Mouse (Mus musculus) hindbrain, embryonic 10.5 days (tissue): ENCODE results near the gene Tek. TPM values are rescaled to one million over a fixed set of nuclear protein-coding genes. Genes with fewer than 3 reads are reported as not detected.

ENCODE experiments used
- DNase-seq: peaks from one replicate; pipeline ENCODE4 v3.0.0-alpha.2; 2017; ENCODE audit warnings: low spot score
- H3K27ac ChIP-seq: fragments of 300-500 bp; sonication (generic); 2 replicates; pipeline ENCODE4 v1.5.1; 2016; ENCODE audit warnings: mild to moderate bottlenecking, moderate library complexity
- H3K27me3 ChIP-seq: fragments of 300-500 bp; sonication (generic); 2 replicates; pipeline ENCODE4 v1.6.1; 2016; ENCODE audit warnings: mild to moderate bottlenecking; ENCODE audit not compliant: poor library complexity, insufficient read depth, severe bottlenecking
- H3K36me3 ChIP-seq: fragments of 300-500 bp; sonication (generic); 2 replicates; pipeline ENCODE4 v1.6.1; 2016; ENCODE audit warnings: mild to moderate bottlenecking, moderate library complexity
- H3K4me1 ChIP-seq: fragments of 300-500 bp; sonication (generic); replicated peaks from 2 replicates; pipeline ENCODE4 v1.6.1; 2016; ENCODE audit warnings: mild to moderate bottlenecking
- H3K4me3 ChIP-seq: fragments of 300-500 bp; sonication (generic); 2 replicates; pipeline ENCODE4 v1.5.1; 2016; ENCODE audit warnings: mild to moderate bottlenecking, moderate library complexity
- H3K9me3 ChIP-seq: fragments of 300-500 bp; sonication (generic); 2 replicates; pipeline ENCODE4 v1.6.1; 2016; ENCODE audit warnings: mild to moderate bottlenecking, moderate library complexity
- WGBS: fragments of 180-500 bp; shearing (Covaris S2); methylation state at CpG from one replicate; pipeline ENCODE4 v1.1.7; 2016; 5-methylcytosine and 5-hydroxymethylcytosine counted together
- polyA plus RNA-seq: library from polyadenylated mRNA; unstranded; fragments of >200 nt; fragmentation: Nextera tagmentation; extraction: Ambion mirVana; gene quantifications from 2 replicates; pipeline ENCODE4 v1.2.1, GENCODE M21; 2016

The Tek gene
- polyA plus RNA-seq, 1 experiment from 2014 or later, result 8.8 TPM

GRCm38 (mm10) chr4:94837061-94837460 lies 98.0 kb downstream of the Tek start:
- no peak for DNase-seq
- 77% methylated on average over 7 of the region's 7 CpGs for WGBS
- H3K9me3 ChIP-seq, result no peaks in the 10 kb centered on the region

DNA sequence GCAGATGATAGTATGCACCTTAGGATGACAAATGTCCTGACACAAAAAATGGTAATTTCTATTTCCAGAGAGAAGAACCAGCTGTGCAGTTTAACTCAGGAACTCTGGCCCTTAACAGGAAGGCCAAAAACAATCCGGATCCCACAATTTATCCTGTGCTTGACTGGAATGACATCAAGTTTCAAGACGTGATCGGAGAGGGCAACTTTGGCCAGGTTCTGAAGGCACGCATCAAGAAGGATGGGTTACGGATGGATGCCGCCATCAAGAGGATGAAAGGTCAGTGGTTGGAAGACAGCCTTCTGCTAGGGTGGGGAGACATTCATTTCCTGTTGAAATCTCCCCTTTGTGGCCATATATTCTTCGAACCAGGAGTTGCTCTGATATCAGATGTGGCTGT lies 114.2 kb downstream of the Tek start:
- no peak for DNase-seq

More at GRCm38 (mm10) chr4:94837061-94837460, 98.0 kb downstream of the Tek start:
- Histone ChIP-seq H3K4me3 (no peak overlapping the region), H3K36me3 (no peaks in the 10 kb centered on the region), H3K4me1 (no peaks in the 10 kb centered on the region), H3K27ac (no peak overlapping the region), H3K27me3 (no peaks in the 10 kb centered on the region)

DNA sequence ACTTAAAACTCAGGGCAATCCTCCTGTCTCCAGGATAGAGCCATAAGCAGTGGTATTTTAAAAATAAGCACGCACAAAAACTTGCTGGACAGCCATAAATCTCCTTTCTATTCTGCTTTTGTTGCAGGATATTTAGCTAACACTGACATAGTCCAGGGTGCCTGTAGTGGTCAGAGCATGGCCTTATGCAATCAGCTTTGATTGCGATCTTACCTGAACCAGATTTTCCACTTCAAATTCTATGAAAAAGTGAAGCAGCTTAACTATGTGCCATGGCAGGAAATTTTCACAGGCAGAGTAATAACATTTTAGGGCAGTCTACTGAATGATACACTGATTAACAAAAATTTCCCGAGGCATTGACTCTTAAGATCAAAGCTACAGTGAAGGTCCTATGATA lies 115.2 kb downstream of the Tek start:
- H3K9me3 ChIP-seq, result no peaks in the 10 kb centered on the region
- DNase-seq, result no peak
- H3K4me1 ChIP-seq, result no peaks in the 10 kb centered on the region
- 94% methylated on average over 3 of the region's 3 CpGs for WGBS
- H3K36me3 ChIP-seq, result no peaks in the 10 kb centered on the region
- H3K27me3 ChIP-seq, result no peaks in the 10 kb centered on the region
- no peak overlapping the region for H3K4me3 ChIP-seq
- H3K27ac ChIP-seq, result no peak overlapping the region

More for the DNA sequence above, 114.2 kb downstream of the Tek start:
- no peak overlapping the region for H3K27ac ChIP-seq
- H3K36me3 ChIP-seq, result no peaks in the 10 kb centered on the region
- WGBS, result 94% methylated on average over 7 of the region's 7 CpGs
- H3K27me3 ChIP-seq, result no peaks in the 10 kb centered on the region
- no peaks in the 10 kb centered on the region for H3K4me1 ChIP-seq
- H3K4me3 ChIP-seq, result no peak overlapping the region
- H3K9me3 ChIP-seq, result no peaks in the 10 kb centered on the region

DNA sequence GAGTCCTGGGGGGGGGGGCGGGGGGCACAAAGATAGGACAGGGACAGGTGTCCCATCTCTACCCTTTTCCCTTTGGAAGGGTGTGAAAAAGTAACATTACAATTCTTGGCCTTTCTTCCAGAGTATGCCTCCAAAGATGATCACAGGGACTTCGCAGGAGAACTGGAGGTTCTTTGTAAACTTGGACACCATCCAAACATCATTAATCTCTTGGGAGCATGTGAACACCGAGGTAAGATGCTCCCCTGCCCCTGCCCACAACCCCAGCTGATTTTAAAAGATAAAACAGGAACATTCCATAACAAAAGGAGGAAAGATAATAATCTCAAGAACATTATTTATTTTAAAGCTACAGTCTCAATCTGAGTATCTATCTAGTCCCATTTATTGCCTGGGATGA lies 116.1 kb downstream of the Tek start:
- no peaks in the 10 kb centered on the region for H3K9me3 ChIP-seq
- H3K4me3 ChIP-seq, result no peak overlapping the region
- H3K36me3 ChIP-seq, result no peaks in the 10 kb centered on the region
- WGBS, result 86% methylated on average over 3 of the region's 3 CpGs
- DNase-seq, result no peak
- H3K4me1 ChIP-seq, result no peaks in the 10 kb centered on the region
- no peak overlapping the region for H3K27ac ChIP-seq
- H3K27me3 ChIP-seq, result no peaks in the 10 kb centered on the region

- no peaks in the 10 kb centered on the region for H3K4me1 ChIP-seq
- no peaks in the 10 kb centered on the region for H3K9me3 ChIP-seq
- 38% methylated on average over 2 of the region's 2 CpGs for WGBS
- H3K36me3 ChIP-seq, result no peaks in the 10 kb centered on the region
- H3K4me3 ChIP-seq, result no peak overlapping the region
- H3K27me3 ChIP-seq, result no peaks in the 10 kb centered on the region
- no peak overlapping the region for H3K27ac ChIP-seq
- DNase-seq, result no peak
These were observed 161.7 kb downstream of the Tek start for GRCm38 (mm10) chr4:94900744-94901143.

DNA sequence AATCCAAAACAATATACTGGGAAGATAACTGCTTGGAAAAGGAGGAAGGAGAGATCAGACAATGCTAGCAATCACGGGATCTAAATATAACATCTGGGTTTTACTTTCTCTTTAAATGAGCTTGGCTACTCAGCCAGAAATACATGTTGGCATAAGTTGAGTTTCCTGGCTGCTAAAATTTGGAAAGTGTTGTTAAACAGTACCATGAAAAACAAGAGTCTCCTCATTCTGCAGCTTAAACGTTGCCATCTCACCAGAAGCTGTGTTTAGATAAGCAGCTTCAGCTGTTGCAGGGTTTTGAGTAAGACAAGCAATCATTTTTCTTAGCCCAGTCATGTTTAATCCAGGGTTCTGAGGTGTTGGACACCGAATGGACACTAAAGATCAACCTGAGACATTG lies 162.7 kb downstream of the Tek start:
- H3K9me3 ChIP-seq, result no peaks in the 10 kb centered on the region
- H3K4me1 ChIP-seq, result no peaks in the 10 kb centered on the region
- no peaks in the 10 kb centered on the region for H3K27me3 ChIP-seq
- 77% methylated on average over 3 of the region's 3 CpGs for WGBS
- H3K27ac ChIP-seq, result no peak overlapping the region
- no peak overlapping the region for H3K4me3 ChIP-seq
- DNase-seq, result no peak
- no peaks in the 10 kb centered on the region for H3K36me3 ChIP-seq

Other genes starting within 250 kb of the Tek start
- not detected in 2 replicates for gene Gm10306, start 182.7 kb upstream of the Tek start, polyA plus RNA-seq
- gene Caap1, start 182.5 kb upstream of the Tek start, polyA plus RNA-seq, result 25.7 and 26.5 TPM in 2 replicates
- gene Plaa, start 136.0 kb upstream of the Tek start, polyA plus RNA-seq, result 70.1 and 89.9 TPM in 2 replicates
- gene Ift74, start 124.8 kb upstream of the Tek start, polyA plus RNA-seq, result 36.7 and 53.1 TPM in 2 replicates
- gene Lrrc19, start 89.1 kb upstream of the Tek start, polyA plus RNA-seq, result 0.92 and 1.0 TPM in 2 replicates
- 0.13 and 0.30 TPM in 2 replicates for gene Eqtn, start 189.6 kb downstream of the Tek start, polyA plus RNA-seq
- gene Mysm1, start 239.8 kb downstream of the Tek start, polyA plus RNA-seq, result 23.1 and 27.5 TPM in 2 replicates